Mouse (Mus musculus) forelimb bud, embryonic 11.5 days (tissue): Measurements from ENCODE around the gene Zbtb2.

Experiments
- DNase-seq: peaks from one replicate; pipeline ENCODE4 v3.0.0-alpha.2; 2012; ENCODE audit warnings: low read depth, low spot score

Zbtb2 gene

DNA sequence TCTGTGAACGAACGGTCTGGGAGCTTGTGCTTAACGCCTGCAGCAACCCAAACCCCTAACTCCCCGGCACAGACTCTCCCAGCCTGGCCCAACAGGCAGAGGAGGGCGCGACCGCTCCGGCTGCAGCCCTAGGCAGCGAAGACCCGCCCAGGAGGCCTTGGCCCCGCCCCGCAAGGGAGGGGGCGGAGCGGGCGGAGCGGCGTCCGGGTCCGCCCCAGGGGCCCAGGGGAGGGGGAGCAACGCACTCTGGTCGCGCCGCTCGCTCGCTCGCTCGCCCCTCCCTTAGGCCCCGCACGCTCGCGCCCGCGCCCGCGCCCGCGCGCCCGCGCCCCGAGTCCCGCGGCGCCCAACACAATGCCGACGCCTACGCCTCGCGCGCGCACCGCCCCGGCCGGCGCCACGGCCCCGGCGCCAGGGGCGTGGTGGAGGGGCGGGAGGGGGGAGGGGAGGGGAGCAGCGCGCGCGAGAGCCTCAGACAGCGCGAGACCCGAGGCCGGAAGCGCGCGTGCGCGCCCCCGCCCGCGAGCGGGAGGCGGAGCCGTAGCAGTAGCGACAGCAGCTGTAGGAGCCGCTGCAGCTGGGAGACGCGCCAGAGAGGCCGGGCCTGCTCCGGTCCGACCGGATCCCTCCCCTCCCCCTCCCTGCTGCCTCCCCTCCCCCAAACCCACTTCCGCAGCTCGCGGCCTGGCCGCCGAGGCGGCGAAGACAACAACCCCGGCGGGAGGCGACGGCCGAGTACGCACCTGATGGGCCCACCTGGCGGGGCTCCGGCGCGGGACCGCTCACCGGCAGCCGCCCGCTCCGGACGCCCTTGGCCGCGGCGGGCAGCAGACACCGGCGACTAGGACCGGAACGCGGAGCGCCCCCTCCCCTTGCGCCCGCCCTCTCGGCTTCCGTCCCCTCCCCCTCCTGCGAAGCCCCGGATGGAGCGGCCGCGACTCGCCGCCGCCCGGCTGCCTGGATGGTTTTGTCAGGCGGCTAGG, 1.0 kb downstream of the Zbtb2 start:
- DNase-seq: peak; percentile 96

GRCm38 (mm10) chr10:4384244-4384643, 3.7 kb downstream of the Zbtb2 start:
- no peak for DNase-seq

- no peak for DNase-seq
These were observed 7.2 kb downstream of the Zbtb2 start for GRCm38 (mm10) chr10:4380748-4381147.

DNA sequence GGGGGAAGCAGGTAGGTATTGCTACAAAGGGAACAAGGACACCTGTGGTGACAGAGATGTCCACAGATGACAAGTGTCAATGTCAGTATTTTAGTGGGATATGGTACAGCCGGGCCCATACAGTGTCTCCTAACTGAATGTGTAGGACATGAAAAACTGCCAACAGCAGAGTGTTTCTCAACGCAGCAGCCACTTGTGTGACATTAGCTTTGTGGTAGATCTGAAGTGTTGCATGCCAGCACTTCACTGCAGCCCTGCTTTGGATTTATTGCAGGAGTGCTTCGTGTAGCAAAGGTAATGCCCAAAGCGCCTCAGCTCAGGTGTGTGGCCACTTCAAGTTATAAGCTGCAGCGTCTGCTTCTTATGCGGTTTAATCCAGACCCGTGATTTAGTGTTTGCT, 11.0 kb downstream of the Zbtb2 start:
- no peak for DNase-seq

- no peak for DNase-seq
These were observed 11.4 kb downstream of the Zbtb2 start for GRCm38 (mm10) chr10:4376461-4376860.

DNA sequence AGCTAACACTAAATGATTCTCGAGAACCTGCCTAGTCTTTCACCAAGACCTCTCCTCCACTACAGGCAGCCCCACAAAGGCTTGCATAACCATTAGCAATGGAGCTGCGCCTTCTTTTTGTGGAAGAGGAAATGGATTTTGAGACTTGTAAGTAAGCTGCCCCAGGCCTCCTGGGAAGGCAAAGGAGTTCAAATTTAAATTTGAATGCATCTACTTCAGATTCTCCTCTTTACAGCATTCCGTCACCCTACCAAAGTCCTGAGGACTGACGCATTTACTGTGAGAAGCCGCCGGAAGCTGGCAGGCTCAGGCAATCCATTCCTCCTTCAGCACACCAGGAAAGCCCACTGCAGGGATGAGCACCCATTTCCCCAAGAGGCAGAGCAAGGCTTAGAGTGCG, 12.6 kb downstream of the Zbtb2 start:
- no peak for DNase-seq

DNA sequence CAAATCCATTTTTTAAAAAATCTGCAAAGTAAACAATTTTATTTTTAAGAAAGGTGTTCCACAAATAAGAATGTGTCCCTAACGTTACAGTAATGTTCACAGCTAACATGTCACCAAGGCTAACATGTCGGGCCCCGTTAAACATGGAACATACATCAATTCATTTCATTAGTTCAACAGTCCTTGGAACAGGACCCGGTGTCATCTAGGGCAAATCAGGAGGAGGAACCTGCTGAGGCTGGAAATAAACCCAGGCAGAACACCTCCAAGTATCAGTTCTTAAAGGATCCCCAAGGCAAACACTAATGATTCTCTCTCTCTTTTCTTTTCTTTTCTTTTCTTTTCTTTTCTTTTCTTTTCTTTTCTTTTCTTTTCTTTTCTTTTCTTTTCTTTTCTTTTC, 13.2 kb downstream of the Zbtb2 start:
- DNase-seq: no peak

- DNase-seq: no peak
These were observed 13.7 kb downstream of the Zbtb2 start for GRCm38 (mm10) chr10:4374239-4374638.

DNA sequence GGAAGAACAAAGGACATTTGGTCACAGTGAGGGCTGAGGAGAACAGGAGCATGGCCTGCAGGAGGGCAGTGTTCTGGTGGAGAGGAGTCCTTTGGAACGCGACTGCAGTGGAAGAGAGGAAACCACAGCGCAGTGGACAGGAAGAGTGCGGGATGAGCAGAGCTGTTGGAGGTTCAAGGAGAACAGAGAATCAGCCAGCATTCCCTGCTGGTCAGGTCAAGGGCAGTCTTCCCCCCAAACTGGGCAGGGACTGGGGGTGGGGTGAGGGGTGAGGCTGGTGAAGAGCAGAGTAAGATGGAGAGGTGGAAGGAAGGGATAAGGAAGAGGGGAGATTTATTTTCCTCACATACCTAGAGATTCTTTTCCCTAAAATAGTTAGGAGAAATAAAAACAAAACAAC, 14.3 kb downstream of the Zbtb2 start:
- DNase-seq: no peak

- DNase-seq: no peak
These were observed 15.9 kb downstream of the Zbtb2 start for GRCm38 (mm10) chr10:4372011-4372410.

DNA sequence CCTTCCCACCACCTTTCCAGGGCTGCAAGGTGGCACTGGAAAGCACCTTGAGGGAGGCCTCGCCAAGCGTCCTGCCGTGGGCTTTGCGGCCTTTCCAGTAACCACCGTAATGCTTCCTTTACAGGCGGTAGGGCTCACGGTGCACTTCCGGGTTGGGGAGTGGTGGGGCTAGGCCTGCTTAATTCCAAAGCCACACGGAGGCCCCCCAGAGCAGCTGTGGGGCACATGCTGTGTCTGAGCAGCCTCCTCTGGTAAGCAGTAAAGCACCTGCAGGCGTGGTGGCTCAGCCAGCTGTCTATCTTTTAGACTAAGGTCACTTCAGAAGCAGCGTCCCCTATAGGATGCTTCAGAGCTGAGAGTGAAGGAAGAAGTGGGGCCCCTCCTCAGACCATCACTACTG, 17.8 kb downstream of the Zbtb2 start:
- DNase-seq: no peak

- DNase-seq: no peak
These were observed 23.3 kb downstream of the Zbtb2 start for GRCm38 (mm10) chr10:4364618-4365017.

DNA sequence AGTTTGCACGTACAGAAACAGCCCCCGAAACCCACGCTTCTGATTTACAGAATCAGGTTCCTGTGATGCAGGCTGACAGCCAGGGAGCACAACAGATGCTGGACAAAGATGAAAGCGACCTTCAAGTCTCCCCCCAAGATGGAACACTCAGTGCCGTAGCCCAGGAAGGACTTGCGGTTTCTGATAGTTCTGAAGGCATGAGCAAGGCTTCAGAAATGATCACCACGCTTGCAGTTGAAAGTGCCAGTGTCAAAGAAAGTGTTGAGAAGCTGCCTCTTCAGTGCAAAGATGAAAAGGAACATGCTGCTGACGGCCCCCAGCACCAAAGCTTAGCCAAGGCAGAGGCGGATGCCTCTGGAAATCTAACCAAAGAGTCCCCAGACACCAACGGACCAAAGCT, 30.5 kb downstream of the Zbtb2 start:
- DNase-seq: no peak

GRCm38 (mm10) chr10:4356640-4357039, 31.3 kb downstream of the Zbtb2 start:
- DNase-seq: no peak

DNA sequence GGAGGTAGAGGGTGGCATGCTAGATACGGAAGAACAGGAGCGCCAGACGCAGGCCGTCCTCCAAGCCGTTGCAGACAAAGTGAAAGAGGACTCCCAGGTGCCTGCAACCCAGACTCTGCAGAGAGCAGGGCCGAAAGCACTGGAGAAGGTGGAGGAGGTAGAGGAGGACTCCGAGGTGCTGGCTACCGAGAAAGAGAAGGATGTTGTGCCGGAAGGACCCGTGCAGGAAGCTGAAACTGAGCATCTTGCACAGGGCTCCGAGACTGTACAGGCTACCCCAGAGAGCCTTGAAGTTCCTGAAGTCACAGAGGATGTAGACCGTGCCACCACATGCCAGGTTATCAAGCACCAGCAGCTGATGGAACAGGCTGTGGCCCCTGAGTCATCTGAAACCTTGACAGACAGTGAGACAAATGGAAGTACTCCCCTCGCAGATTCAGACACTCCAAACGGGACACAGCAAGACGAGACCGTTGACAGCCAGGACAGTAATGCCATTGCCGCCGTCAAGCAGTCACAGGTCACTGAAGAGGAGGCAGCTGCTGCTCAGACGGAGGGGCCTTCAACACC, 31.9 kb downstream of the Zbtb2 start:
- DNase-seq: no peak

DNA sequence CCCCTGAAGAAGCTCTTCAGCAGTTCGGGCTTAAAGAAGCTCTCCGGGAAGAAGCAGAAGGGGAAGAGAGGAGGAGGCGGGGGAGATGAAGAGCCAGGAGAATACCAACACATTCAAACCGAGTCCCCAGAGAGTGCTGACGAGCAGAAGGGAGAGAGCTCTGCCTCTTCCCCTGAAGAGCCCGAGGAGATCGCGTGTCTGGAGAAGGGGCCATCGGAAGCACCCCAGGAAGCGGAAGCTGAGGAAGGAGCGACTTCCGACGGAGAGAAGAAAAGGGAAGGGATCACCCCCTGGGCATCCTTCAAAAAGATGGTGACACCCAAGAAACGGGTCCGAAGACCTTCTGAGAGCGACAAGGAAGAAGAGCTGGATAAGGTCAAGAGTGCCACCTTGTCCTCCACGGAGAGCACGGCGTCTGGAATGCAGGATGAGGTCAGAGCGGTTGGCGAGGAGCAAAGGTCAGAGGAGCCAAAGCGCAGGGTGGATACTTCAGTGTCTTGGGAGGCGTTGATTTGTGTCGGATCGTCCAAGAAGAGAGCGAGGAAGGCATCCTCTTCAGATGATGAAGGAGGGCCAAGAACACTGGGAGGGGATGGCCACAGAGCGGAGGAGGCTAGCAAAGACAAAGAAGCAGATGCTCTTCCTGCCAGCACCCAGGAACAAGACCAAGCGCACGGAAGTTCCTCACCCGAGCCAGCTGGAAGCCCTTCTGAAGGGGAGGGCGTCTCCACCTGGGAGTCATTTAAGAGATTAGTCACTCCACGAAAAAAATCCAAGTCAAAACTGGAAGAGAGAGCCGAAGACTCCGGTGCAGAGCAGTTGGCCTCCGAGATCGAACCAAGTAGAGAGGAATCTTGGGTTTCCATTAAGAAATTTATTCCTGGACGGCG, 33.3 kb downstream of the Zbtb2 start:
- DNase-seq: no peak

- DNase-seq: no peak
These were observed 40.3 kb downstream of the Zbtb2 start for GRCm38 (mm10) chr10:4347591-4347990.

- no peak for DNase-seq
These were observed 40.8 kb downstream of the Zbtb2 start for GRCm38 (mm10) chr10:4347136-4347492.

DNA sequence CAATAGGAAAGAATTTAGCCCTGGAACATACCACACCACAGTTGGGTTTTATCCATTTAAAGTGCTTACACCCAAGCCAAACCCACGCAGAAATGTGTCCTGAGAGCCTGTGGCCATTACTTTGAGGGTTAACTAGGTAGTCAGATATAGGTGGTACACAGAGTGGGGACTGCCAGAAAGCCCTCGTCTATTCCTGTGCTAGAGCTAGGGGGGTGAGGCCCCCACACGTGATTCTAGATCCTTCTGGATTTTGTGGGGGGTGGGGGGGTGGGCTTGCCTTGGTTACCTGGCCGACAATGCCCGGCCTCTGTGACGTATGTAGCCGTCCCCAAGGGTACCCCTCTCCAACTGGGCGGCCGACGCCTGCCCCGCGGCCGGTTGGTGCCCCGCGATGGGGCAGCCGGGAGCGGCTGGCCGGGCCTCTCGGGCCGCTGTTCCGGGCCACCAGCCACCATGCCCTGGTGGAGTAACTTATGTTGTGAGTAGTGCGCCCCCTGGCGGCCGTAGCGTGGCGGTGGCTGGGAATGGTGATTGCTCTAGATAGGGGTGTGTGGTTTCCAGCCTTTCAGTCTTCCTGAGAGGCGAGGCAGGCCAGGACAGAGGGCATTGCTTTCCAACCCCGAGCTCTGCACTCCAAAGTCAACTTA, 41.3 kb downstream of the Zbtb2 start:
- peak; percentile 88 for DNase-seq

GRCm38 (mm10) chr10:4341430-4341829, 46.5 kb downstream of the Zbtb2 start:
- peak; percentile 47 for DNase-seq

- DNase-seq: peak; percentile 74
These were observed 48.9 kb downstream of the Zbtb2 start for GRCm38 (mm10) chr10:4338863-4339461.
